Mouse (Mus musculus) spleen, postnatal 14 days (tissue): Measurements from ENCODE around the gene Ap5b1.
A peak's percentile ranks its signal among the peaks of the same experiment; 100 is the strongest.

ENCODE experiments used
- DNase-seq, 2 experiments: peaks; one replicate each; pipeline ENCODE4 v3.0.0; 2021 to 2022; ENCODE audit warnings: low spot score in 2 of 2

Gene Ap5b1

DNA sequence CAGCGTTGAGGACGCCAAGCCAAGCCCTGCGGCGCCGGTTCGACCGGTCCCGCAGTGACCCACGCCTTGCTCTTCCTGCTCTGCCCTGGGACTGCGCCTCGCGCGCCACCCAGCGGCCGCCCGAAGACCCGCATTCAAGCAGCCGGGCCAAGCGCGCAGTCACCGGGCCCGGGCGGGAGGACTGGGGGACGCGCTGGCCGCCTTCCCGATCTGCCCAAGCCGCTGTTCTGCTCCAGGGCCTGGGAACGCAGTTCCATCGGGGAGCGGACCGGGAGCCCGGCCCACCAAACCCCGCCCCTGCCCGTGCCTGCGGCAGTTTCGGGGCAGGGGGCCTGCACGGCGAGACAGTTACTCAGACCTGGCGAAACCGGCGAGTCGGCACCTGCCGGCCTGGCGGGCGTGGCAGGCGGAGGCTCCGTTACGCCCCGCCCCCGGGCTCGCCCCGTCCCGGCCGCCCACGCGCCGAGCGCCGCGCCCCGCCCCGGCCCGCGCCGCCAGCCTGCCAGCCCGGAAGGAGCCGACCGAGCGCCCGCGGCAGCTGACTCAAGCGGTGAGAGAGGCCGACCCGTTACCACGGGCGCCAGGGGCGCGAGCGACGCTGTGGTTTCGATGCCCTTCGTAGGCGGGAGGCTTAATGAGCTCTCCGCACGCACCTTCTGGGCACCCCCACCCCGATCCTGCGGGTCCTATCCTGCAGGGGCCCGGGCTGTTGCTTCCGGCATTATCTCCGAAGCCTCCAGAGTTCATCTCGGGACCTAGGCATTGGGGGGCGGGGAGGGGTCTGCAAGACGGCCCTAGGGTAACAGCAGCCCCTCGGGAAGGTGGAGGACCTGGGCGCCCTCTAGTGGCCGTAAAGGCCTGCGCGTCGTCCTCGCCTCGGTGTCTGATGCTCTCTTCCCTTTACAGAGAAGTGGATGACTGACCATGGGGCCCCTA is at the start of gene Ap5b1:
Ap5b1 (plus strand) TSS at position 492 of the 936 bp plus-strand sequence.
- peak; percentile 82 to 86 for DNase-seq

GRCm38 (mm10) chr19:5518721-5519120 is 49.1 kb upstream of the Ap5b1 start:
- no peak for DNase-seq

- DNase-seq: no peak
Observed at GRCm38 (mm10) chr19:5525204-5525603, 42.6 kb upstream of the Ap5b1 start.

- DNase-seq: peak; percentile 91 to 96
Observed at GRCm38 (mm10) chr19:5529325-5530137, 38.3 kb upstream of the Ap5b1 start.

- DNase-seq: no peak
Observed at GRCm38 (mm10) chr19:5530138-5530524, 37.7 kb upstream of the Ap5b1 start.

- no peak for DNase-seq
Observed at GRCm38 (mm10) chr19:5532520-5532919, 35.3 kb upstream of the Ap5b1 start.

DNA sequence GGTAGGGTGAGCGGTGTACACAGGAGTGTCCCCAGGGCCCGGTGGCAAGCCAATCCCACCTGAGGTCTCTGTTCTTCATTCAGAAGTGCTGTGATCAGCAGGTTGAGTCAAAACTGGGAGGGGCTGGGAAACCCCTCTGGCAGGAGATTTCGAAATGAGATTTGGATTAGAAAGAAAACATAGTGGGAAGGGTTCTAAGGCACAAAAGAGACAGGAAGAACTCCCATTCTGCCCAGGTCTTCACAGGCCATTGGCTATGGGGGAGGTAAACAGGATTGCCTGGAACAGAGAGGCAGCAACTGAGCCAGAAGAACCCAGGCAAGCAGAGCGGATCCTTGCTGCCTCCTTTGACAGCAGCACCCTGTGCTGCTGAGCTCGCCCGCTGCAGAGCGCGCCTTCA is 29.0 kb upstream of the Ap5b1 start:
- DNase-seq: no peak

DNA sequence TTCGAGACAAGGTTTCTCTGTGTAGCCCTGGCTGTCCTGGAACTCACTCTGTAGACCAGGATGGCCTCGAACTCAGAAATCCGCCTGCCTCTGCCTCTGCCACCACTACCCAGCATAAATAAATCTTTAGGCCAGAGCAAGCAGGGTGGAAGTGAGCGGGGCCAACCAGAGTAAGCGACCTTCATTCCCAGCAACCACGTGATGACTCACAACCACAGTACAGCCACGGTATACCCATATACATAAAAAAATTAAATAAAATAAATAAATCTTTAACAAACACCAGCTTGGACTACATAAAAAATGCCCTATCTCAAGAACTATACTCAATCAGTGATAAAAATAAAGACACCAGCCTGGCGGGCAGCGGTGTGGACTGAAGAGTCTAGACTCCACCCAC is 24.5 kb upstream of the Ap5b1 start:
- DNase-seq: no peak

GRCm38 (mm10) chr19:5544031-5544430 is 23.8 kb upstream of the Ap5b1 start:
- DNase-seq: no peak

- DNase-seq: no peak
Observed at GRCm38 (mm10) chr19:5547471-5548056, 20.3 kb upstream of the Ap5b1 start.

GRCm38 (mm10) chr19:5553802-5554201 is 14.0 kb upstream of the Ap5b1 start:
- no peak for DNase-seq

DNA sequence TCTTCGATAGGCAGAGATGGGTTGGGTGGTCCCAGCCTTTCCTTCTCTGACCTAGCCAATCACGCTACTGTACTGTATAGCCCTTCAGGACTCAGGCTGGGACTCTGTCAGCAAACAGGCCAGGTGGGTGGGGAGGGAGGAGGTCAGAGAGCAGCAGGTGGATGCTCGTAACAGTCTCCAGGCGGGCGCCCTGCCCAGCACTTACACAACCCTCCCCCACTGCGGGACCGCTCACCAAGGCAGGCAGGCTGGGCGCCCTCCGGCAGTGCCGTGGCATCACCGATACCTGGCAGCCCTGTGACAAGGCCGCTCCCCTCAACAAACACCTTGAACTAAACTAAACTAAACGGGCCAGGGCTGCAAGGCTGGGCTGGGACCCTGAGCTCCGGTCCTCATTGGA is 13.6 kb upstream of the Ap5b1 start:
- no peak for DNase-seq

DNA sequence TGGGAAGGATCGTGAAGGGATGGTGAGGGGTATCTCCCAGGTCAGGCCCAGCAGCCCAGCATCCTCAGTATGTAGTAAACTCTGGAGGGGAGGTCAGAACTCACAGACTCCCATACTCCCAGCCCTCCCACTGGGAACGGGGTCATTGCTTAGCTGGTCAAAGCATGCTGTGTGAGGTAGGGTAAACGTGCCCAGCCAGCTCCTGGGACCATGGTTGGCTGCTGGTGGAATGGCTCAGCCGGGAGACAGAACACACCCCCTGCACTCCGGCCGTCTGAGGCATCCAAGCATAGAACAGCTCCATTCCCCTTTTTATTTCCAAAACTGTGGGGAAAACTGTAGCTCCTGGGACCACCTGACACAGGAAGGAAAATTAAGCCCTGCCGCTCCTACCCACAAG is 9.7 kb upstream of the Ap5b1 start:
- no peak for DNase-seq

DNA sequence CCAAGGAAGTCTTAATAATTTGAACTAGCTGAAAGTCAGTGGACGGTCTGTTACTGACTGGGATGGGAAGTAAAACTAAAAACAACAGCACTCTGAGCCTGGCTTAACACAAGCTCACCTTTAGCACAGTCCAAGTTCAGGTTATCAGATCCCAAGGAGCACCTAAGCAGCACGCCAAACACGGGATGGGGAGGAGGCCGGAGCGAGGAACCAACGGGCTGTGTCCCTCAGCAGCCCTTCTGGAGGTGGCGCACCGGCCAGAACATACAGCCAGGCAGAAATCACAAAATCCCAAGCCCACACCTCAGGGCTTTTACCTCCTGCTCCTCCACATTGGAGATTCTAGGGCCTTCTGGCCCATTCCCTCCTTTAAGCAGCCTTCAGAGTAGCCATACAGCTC is 9.1 kb upstream of the Ap5b1 start:
- no peak for DNase-seq

- no peak for DNase-seq
Observed at GRCm38 (mm10) chr19:5559229-5559628, 8.6 kb upstream of the Ap5b1 start.

- DNase-seq: no peak
Observed at GRCm38 (mm10) chr19:5559631-5560456, 8.0 kb upstream of the Ap5b1 start.

DNA sequence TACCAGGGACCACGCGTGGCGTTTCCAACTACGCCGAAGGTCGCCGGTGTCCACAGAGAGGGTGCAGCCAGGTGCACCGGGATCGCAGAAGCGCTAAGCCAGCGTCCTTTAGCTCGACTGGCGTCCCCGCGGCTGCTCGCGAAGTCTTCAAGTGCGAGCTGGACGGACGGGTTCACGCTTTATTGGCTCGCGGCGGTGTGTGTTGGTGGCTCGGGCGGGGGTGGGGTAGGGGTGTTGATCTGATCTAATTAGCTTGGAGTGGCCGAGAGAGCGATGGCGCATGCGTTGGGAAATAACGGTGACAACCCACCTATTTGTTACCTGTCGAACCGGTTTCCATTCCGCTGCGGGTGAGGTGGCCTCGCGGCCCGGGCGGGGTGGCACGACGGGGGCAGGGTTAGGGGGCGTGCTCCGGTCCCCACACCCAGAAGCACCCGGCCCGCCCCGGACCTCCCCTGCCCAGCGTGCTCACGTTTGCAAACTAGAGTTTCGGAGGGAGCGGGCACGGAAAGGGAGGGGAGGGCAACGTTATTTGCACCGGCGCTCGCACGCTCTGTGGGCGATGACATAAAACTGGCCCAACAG is 7.3 kb upstream of the Ap5b1 start, which contains the start of gene Ovol1:
Ovol1 (minus strand) TSS at position 190 of the 585 bp plus-strand sequence.
- no peak for DNase-seq

DNA sequence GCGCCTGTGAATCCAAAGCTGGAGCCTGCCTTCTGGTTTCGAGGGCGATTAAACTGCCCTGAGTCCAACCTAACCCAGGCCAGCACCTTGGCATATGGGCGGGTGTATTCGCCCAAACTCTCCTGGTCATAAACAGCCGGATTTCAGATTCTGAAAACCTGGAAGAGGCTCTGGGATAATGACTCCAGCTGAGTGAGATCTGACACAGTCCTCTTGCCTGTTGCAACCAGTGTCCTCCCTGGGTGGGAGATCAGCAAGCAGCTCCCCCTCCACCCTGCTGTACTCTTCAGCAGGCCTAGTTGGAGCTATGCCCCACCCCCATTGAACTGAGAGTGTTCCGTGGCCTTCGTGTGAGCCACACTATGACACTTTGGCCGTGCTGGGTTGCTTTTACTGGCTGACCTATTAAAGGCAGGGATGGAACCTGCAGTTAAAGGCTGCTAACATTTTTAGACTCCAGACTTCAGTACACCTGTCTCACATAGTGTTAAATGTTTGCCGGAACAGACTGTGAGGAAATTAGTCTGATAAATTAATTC is 6.5 kb upstream of the Ap5b1 start:
- no peak for DNase-seq

DNA sequence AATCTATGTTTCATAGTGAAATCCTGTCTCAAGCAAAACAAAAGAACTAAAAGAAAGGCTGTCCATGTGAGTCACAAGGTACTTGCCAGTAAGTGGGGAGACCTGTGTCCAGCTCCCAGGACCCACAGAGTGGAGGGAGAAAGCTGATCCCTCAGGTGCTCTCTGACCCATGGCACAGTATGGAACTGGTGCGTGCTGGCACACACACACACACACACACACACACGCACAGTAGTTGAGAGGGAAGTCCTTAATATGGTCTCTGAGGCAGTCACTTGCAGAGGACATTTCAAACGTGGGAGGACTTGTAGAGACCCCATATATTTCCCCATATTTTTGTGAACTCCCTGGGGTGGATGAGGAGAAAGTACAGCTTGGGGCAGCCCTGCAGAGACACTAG is 5.9 kb upstream of the Ap5b1 start:
- DNase-seq: no peak

- no peak for DNase-seq
Observed at GRCm38 (mm10) chr19:5562776-5563175, 5.0 kb upstream of the Ap5b1 start.

DNA sequence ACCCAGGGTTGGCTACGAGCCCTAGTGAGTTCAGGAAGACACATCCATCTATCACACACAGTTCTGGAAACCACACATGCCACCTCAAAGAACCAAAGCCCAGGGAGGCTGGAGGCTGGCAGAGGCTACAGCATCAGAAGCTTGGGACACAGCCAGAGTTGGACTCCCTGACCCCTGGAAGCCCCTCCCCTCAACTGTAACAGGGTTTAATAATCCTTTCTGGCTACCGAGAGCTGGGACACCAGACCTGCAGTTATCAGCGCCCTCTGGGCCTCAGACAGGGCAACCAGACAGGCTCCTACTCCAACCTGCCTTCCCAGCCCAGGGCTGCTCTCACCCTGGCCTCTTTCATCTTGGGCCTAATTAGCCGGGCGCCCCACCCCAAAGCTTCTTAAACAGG is 1.5 kb upstream of the Ap5b1 start:
- DNase-seq: no peak
